Mouse (Mus musculus): ENCODE data around the gene Igf1r. TPM values are rescaled to one million over a fixed set of nuclear protein-coding genes. Genes with fewer than 3 reads are reported as not detected.

The Igf1r gene
- polyA plus RNA-seq, 1 experiment from 2014 or later: 19.6 TPM

DNA sequence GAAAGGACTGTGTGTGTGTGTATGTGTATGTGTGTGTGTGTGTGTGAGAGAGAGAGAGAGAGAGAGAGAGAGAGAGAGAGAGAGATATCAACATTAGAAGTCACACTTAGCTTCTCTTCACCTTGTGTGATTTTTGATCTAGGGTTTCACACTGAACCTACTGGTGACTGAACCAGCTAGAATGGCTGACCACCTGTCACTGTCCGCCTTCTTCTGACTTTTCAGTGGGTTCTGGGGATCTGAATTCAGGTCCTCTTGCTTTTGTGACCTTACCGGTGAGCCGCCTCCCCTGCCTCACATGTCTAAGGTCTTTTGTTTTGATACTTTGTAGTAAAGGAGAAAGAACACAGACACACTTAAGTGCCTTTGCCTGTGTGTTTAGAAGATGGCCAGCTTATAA, 118.4 kb downstream of the Igf1r start:
- Histone ChIP-seq H3K27ac (no peak overlapping the region), H3K9me3 (no peaks in the 10 kb centered on the region), H3K9ac (no peak overlapping the region), H3K4me1 (peaks cover 79% of the 10 kb centered on the region), H3K36me3 (no peaks in the 10 kb centered on the region), H3K4me3 (no peak overlapping the region), H3K4me2 (no peak overlapping the region), H3K27me3 (no peaks in the 10 kb centered on the region)
- WGBS: 89% methylated on average over 3 of the region's 3 CpGs
- no peak for ATAC-seq (ENCODE audit: borderline replicate concordance, extremely low read depth, low FRiP score, low TSS enrichment)

DNA sequence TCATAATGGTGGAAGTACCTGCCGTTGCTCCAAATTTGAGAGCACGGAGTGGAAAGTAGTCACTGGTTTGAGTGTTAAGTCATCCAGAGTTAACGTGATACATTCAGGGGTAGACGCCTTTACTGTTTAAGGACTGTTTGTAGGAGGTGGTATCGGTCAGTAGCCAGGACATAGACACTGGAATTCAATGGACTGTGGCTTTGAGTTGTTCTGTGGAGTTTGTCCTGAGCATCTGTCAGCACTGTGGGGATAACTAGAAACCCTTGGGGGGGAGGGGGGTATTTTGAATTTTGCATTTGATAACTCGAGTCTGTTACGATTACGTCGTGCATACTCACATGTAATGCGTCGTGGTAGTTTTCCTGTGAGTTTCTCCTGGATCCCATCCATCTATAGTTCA, 119.1 kb downstream of the Igf1r start:
- Histone ChIP-seq H3K27ac (no peak overlapping the region), H3K27me3 (no peaks in the 10 kb centered on the region), H3K36me3 (no peaks in the 10 kb centered on the region), H3K4me1 (peaks cover 84% of the 10 kb centered on the region), H3K9ac (no peak overlapping the region), H3K9me3 (no peaks in the 10 kb centered on the region), H3K4me3 (no peak overlapping the region), H3K4me2 (no peak overlapping the region)
- 91% methylated on average over 11 of the region's 11 CpGs for WGBS
- ATAC-seq (ENCODE audit: borderline replicate concordance, extremely low read depth, low FRiP score, low TSS enrichment): no peak

DNA sequence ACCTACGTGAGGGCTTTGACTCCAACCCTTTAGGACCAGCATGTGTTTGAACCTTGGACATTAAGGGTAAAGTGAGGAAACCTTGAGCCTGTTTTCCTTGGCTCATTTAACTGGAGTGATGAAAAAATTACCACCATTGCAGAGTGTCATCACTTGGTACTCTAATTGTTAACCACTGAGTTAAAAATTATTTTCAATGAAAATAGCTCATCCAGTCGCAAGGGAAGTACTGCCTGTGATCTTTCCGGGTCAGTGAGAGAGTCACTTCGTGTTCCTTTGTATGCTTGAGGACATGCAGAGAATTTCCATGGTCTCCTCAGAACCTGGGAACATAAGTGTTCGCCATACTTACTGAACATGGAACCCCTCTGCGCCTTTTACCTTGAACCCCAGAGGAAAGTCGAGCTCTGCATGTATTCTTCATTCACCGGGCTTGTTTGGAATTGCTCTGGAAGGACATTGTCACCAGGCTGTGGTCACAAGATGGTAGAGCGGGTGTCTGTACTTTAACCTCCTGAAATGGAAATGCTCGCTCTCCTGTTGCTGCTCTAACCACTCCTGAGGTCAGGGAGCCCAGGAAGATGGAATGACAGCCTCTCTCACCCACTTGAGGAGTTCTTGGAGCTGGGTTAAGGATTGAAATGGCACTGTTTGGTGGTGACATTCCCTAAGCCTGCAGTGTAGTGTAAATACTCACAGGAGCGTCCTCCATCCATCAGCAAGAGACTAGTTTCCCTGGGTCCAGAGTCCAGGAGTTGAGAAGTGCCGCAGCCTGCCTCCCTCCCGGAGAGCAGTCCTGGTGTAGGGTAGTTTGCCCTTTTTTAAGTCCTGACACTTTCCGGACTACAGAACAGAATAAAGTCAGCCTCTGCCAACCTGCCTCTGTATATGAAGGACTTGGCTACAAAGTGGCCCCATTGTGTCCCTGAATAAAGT, 120.2 kb downstream of the Igf1r start:
- 69% methylated on average over 14 of the region's 14 CpGs for WGBS

DNA sequence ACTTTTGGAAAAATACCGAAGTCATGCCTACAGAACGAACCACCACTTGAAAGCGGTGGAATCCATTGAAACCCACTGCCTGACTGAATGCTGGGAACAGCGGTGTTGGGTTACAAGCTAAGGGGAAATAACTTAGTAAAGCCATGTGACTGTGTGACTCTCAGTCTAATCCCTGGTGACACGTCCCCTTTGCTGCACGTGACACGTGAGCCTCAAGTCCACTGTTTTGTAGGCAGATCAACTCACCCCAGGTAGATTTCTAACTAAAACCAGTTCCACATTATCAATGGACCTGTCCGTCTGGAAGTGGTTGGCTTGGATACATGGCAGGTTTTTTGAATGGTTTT, 120.8 kb downstream of the Igf1r start:
- H3K27ac ChIP-seq: peak overlapping the region; percentile 74
- WGBS: 36% methylated on average over 8 of the region's 8 CpGs
- H3K27me3 ChIP-seq: no peaks in the 10 kb centered on the region
- no peak overlapping the region for H3K9ac ChIP-seq
- no peaks in the 10 kb centered on the region for H3K9me3 ChIP-seq
- peak overlapping the region; percentile 7; the same call in 1 of the 2 replicates for H3K4me2 ChIP-seq
- no peaks in the 10 kb centered on the region for H3K36me3 ChIP-seq
- peaks cover 82% of the 10 kb centered on the region for H3K4me1 ChIP-seq
- ATAC-seq (ENCODE audit: borderline replicate concordance, extremely low read depth, low FRiP score, low TSS enrichment): peak; percentile 52; the same call in 1 of the 2 replicates
- no peak overlapping the region for H3K4me3 ChIP-seq

More for the DNA sequence above, 120.2 kb downstream of the Igf1r start:
- peak; percentile 10; the same call in 1 of the 2 replicates for ATAC-seq (ENCODE audit: borderline replicate concordance, extremely low read depth, low FRiP score, low TSS enrichment)
- no peaks in the 10 kb centered on the region for H3K36me3 ChIP-seq
- peak overlapping the region; percentile 7; the same call in 1 of the 2 replicates for H3K4me2 ChIP-seq
- H3K9ac ChIP-seq: no peak overlapping the region
- H3K27me3 ChIP-seq: no peaks in the 10 kb centered on the region
- no peak overlapping the region for H3K4me3 ChIP-seq
- no peaks in the 10 kb centered on the region for H3K9me3 ChIP-seq
- H3K27ac ChIP-seq: peak overlapping the region; percentile 74
- peaks cover 87% of the 10 kb centered on the region for H3K4me1 ChIP-seq

DNA sequence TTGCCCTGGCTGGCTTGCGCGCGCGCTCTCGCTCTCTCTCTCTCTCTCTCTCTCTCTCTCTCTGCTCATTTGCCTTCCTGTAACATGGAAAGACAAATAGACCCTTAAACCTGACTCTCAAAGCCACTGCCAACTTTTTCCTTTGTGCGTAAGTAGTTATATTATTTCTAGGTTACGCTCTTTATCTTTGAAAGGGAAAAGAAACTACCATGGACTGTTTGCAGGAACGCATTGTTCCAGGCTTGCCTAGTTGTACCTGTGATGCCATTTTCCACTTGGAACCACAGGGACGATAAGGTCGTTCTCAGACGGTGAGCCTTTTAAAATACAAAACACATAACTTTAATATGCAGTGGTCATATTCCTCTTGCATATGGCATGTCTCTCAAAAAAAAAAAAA, 122.1 kb downstream of the Igf1r start:
- Histone ChIP-seq H3K27ac (0 out of 2 replicates have a peak overlapping the region, but pooled peaks have one; percentile 21), H3K9me3 (no peaks in the 10 kb centered on the region), H3K36me3 (no peaks in the 10 kb centered on the region), H3K4me3 (no peak overlapping the region), H3K4me2 (no peak overlapping the region), H3K4me1 (peaks cover 80% of the 10 kb centered on the region), H3K9ac (no peak overlapping the region), H3K27me3 (no peaks in the 10 kb centered on the region)
- ATAC-seq (ENCODE audit: borderline replicate concordance, extremely low read depth, low FRiP score, low TSS enrichment): no peak
- 59% methylated on average over 11 of the region's 11 CpGs for WGBS

DNA sequence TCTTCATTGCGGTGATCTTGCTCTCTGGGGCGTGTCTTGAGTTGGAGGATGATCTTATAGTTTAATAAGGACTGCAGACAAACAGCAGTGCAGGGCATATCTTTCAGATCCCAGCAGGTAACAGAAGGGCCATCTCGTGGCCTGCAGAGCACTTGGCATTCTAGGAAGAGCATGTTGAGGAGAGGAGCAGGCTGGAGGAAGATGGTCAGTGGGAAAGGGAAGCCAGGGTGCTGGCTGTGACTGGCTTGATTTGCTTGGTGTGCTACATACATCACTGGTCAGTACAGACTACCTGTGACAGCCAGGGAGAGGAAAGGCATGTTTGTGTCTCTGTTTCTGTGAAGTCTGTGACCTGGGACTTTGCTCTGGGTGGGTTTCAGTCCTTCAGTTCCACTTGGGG, 122.8 kb downstream of the Igf1r start:
- Histone ChIP-seq H3K9me3 (no peaks in the 10 kb centered on the region), H3K27me3 (no peaks in the 10 kb centered on the region), H3K27ac (no peak overlapping the region), H3K4me3 (no peak overlapping the region), H3K36me3 (no peaks in the 10 kb centered on the region), H3K4me2 (no peak overlapping the region), H3K9ac (no peak overlapping the region), H3K4me1 (peaks cover 80% of the 10 kb centered on the region)
- WGBS: 69% methylated on average over 3 of the region's 3 CpGs
- ATAC-seq (ENCODE audit: borderline replicate concordance, extremely low read depth, low FRiP score, low TSS enrichment): no peak

DNA sequence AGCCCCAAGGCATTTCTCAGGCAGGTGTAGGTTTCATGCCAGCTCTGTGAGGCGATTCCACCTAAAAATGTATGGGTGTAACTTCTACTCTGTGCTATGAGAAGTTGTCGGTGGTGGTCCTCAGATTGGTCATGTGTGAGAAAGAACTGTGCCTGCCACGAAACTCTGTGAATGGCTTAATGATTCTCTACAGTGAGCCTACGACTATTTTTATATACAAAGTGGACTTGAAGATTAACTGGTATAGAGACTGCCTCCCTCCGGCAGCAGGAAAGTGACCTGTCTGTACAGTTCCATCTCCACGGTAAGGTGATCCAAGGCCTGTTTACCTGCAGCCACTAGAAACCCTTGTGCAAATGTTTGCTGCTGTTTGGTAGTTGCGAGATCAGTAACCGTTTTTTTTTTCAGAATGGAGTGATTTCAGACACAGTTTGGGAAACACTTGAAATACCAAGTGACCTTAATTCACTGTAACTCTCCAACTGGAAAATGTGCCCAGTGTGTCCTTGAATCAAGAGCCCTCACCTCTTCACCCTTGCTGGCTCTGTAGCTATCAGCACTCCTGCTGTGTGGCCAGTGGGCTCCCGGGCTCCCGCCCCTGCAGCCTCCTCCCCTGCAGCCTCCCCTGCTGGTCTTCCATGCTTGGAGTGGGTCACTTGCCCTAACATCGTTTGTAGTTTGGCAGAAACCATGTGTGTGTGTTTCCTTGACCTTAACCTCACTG, 127.7 kb downstream of the Igf1r start:
- H3K4me1 ChIP-seq: peaks cover 80% of the 10 kb centered on the region
- 39% methylated on average over 11 of the region's 11 CpGs for WGBS

DNA sequence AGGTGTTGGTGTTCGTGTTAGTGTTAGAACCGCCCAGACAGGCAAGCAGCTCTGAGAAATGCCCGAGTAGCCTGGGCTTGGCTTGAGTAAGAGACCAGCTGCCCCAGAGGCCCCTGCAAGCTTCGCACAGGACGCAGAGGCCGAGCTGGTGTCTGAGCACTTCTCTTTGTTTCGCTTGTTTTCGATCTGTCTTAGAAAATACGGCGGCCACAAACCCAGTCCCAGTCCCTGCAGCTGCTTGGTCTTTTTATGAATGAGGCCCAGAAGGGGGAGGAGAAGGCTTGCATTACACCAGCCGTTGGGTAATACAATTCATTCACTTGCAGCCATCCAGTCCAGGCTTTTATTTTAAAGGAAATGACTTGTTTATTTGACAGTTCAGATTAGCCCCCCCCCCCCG, 132.7 kb downstream of the Igf1r start:
- no peaks in the 10 kb centered on the region for H3K36me3 ChIP-seq
- H3K4me1 ChIP-seq: peaks cover 75% of the 10 kb centered on the region
- H3K4me2 ChIP-seq: peak overlapping the region; percentile 44
- H3K27ac ChIP-seq: peak overlapping the region; percentile 89
- no peak overlapping the region for H3K9ac ChIP-seq
- no peaks in the 10 kb centered on the region for H3K27me3 ChIP-seq
- H3K4me3 ChIP-seq: 0 out of 2 replicates have a peak overlapping the region, but pooled peaks have one; percentile 12
- 3% methylated on average over 12 of the region's 12 CpGs for WGBS
- peak; percentile 80; the same call in 1 of the 2 replicates for ATAC-seq (ENCODE audit: borderline replicate concordance, extremely low read depth, low FRiP score, low TSS enrichment)
- no peaks in the 10 kb centered on the region for H3K9me3 ChIP-seq

More for the DNA sequence above, 127.7 kb downstream of the Igf1r start:
- H3K4me3 ChIP-seq: no peak overlapping the region
- no peak for ATAC-seq (ENCODE audit: borderline replicate concordance, extremely low read depth, low FRiP score, low TSS enrichment)
- no peaks in the 10 kb centered on the region for H3K9me3 ChIP-seq
- H3K27me3 ChIP-seq: no peaks in the 10 kb centered on the region
- H3K27ac ChIP-seq: peak overlapping the region; percentile 19; the same call in 1 of the 2 replicates
- H3K36me3 ChIP-seq: no peaks in the 10 kb centered on the region
- no peak overlapping the region for H3K4me2 ChIP-seq
- H3K9ac ChIP-seq: no peak overlapping the region

DNA sequence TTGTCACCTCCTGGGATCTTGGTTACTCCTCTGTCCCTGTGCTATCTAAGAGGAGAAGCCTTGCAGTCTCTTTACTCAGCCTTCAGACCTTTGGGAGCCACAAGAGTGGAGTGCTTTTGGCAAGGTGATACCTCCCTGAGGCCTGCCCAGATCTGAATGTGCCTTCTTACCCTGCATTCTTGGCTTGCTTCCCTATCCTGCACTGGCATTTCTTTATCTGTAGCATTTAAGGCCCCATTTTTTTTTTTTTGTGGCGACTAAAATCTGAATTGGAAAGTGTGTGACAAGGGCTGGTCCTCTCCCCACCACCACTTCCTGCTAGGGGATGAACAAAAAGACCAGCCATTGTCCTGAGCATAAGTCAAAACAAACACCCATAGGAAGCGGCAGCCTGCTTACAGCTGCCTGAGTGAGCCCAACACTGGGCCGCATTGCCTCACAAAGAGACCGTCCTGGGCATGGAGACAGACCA, 133.3 kb downstream of the Igf1r start:
- 35% methylated on average over 4 of the region's 4 CpGs for WGBS
- peak; percentile 50; the same call in 1 of the 2 replicates for ATAC-seq (ENCODE audit: borderline replicate concordance, extremely low read depth, low FRiP score, low TSS enrichment)
- no peak overlapping the region for H3K9ac ChIP-seq
- peak overlapping the region; percentile 44; the same call in 1 of the 2 replicates for H3K4me2 ChIP-seq
- peak overlapping the region; percentile 89 for H3K27ac ChIP-seq
- no peak overlapping the region for H3K4me3 ChIP-seq
- H3K27me3 ChIP-seq: no peaks in the 10 kb centered on the region
- H3K4me1 ChIP-seq: peaks cover 70% of the 10 kb centered on the region
- no peaks in the 10 kb centered on the region for H3K9me3 ChIP-seq
- no peaks in the 10 kb centered on the region for H3K36me3 ChIP-seq

DNA sequence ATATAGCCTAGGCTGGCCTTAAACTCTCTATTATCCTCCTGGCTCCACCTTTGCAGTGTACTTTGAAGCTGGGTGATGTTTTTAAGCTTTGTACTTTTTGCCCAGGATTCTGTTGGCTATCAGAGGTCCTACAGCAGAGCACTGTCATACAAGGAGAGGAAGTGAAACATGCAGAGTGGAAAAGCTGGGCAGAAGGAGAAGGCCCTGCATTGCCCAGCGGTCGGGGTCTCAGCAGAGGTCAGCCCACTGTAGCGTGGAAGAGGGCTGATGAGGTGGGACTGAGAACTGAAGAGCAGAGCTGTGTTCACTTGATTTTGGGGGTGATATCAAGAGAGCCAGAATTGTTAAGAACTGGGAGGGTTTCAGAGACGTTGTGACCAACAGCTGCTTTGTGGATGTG, 134.9 kb downstream of the Igf1r start:
- no peaks in the 10 kb centered on the region for H3K36me3 ChIP-seq
- H3K4me1 ChIP-seq: peaks cover 63% of the 10 kb centered on the region
- H3K9me3 ChIP-seq: no peaks in the 10 kb centered on the region
- WGBS: 58% methylated on average over 4 of the region's 4 CpGs
- H3K27ac ChIP-seq: no peak overlapping the region
- no peak for ATAC-seq (ENCODE audit: borderline replicate concordance, extremely low read depth, low FRiP score, low TSS enrichment)
- H3K4me3 ChIP-seq: no peak overlapping the region
- no peaks in the 10 kb centered on the region for H3K27me3 ChIP-seq
- H3K4me2 ChIP-seq: no peak overlapping the region
- no peak overlapping the region for H3K9ac ChIP-seq

DNA sequence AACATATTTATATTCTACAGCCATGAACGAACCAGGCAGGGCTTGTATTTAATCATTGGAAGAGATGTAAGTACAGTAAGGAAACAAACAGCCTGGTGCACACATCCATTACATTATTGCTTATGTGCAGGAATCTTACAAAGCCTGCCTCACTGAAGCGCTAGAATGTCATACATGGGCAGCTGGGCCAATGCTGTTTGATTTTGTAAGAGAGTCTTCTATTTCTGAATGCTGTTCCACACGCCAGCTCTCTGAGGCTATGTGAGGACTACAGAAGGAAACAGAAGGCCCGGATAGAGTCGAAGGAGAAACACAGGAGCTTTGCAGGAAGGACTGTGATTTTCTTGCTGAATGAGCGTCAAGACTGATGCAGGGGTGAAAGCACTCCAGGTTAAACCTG, 136.2 kb downstream of the Igf1r start:
- 75% methylated on average over 6 of the region's 6 CpGs for WGBS
- Histone ChIP-seq H3K4me1 (peaks cover 58% of the 10 kb centered on the region), H3K9me3 (no peaks in the 10 kb centered on the region), H3K4me3 (no peak overlapping the region), H3K4me2 (no peak overlapping the region), H3K36me3 (no peaks in the 10 kb centered on the region), H3K27ac (no peak overlapping the region), H3K27me3 (no peaks in the 10 kb centered on the region), H3K9ac (no peak overlapping the region)
- ATAC-seq (ENCODE audit: borderline replicate concordance, extremely low read depth, low FRiP score, low TSS enrichment): no peak

DNA sequence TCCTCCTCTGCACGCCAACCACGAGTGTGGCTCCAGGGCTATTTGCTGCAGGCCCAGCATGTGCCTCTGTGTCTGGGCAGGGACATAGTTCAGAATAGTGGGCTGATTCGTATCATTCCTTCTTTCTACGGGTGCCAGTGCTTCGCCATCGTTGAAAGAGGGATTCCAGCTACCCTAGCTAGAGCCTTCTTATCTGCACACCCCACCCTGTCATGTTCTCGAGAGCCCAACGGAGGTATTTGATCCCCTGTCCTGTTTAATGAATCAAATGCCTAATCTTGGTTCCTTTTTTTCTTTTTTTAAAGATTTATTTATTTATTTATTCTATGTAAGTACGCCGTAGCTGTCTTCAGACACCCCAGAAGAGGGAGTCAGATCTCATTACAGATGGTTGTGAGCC, 137.1 kb downstream of the Igf1r start:
- Histone ChIP-seq H3K9me3 (no peaks in the 10 kb centered on the region), H3K4me2 (no peak overlapping the region), H3K27ac (no peak overlapping the region), H3K27me3 (no peaks in the 10 kb centered on the region), H3K9ac (no peak overlapping the region), H3K4me3 (no peak overlapping the region), H3K36me3 (no peaks in the 10 kb centered on the region), H3K4me1 (peaks cover 58% of the 10 kb centered on the region)
- WGBS: 85% methylated on average over 10 of the region's 10 CpGs
- ATAC-seq (ENCODE audit: borderline replicate concordance, extremely low read depth, low FRiP score, low TSS enrichment): no peak
